Mouse (Mus musculus): ENCODE measurements around the gene Slc22a3.

Slc22a3 gene

DNA sequence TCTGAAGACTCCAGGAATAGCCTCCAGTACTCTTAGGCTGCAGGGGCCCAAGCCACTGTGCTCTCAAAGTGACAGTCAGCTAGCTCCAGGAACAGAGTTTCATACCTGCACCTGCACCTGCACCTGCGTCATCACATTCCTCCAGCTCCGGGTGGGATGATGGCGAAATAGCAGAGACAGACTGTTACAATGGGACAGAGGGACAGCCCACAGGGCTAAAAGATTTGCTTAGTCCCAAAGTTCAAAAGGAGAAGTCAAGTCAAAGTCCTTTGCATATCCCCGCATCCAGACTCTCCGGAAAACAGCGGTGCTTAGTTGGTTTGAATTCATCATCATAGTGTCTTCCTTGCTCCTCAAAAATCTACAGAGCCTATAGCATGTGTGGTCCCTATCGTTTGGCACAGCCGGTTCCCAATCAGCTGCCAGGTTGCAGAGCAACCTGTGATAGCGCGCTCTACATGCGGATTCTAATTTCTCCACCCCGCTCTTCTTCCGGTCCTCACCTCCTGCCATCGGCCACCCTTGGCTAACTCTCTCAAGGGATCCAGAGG lies at the start of gene Slc22a3:
Gene Slc22a3, minus strand, starts transcription at position 51 of the 551 bp plus-strand sequence.
- no peak for DNase-seq (ENCODE audit: low read depth, low spot score)

DNA sequence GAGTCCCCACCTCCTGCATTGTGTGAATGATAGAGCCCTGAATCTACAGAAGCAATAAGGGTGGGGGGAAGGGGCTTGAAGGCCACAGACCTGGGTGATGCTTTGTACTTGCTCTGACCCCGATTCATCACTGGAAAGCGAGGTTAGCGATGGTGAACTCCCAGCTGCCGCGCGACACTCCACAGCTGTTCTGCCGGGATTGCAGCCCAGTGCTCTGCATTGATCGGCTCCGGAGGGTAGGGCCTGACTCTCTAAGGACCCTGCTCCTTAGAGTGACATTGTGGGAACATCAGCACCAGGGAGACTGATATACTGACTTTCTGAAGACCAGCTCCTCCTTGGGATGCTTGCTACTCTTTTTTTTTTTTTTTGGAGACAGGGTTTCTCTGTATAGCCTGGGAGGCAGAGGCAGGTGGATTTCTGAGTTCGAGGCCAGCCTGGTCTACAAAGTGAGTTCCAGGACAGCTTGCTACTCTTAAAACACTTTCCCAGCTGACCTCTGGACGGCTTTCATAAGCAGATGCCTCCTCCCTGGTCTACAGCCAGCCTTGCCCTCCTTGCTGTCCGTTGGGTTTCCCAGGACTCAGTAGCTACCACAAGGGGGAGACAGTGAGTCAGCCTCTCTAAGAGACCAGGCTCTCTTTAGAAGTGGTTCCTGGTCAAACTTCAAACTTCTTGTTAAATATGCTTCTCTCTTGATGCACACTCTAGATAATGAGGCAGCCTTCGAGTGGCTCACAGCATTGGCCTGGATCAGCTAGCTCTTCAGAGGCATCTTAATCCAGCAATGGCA lies 27.0 kb upstream of the Slc22a3 start:
- DNase-seq (ENCODE audit: low read depth, low spot score) = peak; percentile 87

DNA sequence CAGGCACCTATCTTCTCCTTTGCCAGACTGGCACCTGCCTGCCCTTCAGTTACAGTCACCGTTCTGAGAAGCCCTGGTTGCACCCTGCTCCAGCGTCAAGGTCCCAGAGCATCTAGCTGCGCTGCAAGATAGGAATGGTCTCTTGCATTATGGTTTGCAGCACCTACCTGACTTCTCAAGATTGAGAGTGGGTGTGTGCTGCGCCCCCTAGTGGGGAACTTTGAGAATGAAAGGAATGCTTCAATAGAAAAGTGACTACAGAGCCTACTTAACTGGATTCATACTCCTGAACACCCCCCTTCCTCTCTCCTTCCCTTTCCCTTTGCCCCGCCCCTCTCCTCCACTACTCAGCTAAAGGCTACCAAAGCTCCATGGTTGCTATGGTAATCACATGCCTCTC lies 24.6 kb upstream of the Slc22a3 start:
- DNase-seq (ENCODE audit: low read depth, low spot score) = peak; percentile 70

DNA sequence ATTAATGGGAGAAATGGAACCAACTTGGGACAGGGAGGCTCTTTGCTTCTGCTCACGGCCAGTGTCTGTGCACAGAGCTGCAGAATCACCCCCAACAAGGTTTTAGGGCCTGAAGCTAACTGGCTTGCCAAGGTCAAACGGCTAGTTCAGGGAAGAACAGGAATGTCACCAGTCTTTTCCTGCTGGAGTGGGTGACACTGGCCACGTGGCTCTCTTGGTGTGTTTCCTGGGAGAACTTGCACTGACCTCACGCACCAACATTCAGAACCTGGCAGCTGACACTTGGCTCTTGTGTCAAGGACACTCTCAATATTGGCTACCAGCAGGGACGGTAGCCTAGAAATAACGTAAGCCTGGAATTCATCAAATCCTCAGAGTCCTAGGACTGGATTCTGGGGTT lies 22.6 kb upstream of the Slc22a3 start:
- no peak for DNase-seq (ENCODE audit: low read depth, low spot score)

DNA sequence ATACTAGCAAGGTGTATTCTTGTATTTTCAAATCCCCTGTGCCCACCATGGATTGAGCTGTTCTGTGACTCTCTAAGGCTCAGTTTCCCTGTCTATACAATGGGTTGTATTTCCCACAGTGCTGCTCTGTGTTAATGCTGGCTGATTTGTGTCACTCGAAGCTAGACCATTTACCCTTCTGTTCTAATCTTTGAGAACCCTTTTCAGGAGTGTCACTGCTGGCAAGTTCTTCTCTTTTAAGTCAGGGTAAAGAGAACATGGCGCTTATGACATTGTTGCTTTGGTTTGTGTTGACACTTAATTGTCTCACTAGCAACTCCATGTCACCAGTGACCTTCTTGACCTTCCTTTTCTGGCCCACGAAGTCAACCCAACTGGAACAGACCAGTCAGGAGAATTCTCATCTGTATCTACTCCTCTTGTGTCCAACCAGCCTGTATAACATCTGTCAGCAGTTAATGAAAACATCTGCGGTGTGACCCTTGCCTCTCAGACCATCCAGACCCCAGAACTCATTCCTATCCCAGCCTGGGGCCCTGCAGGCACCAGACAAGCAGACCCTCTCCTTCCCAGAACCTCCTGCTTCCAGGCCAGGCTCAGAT lies 22.0 kb upstream of the Slc22a3 start:
- no peak for DNase-seq (ENCODE audit: low read depth, low spot score)

DNA sequence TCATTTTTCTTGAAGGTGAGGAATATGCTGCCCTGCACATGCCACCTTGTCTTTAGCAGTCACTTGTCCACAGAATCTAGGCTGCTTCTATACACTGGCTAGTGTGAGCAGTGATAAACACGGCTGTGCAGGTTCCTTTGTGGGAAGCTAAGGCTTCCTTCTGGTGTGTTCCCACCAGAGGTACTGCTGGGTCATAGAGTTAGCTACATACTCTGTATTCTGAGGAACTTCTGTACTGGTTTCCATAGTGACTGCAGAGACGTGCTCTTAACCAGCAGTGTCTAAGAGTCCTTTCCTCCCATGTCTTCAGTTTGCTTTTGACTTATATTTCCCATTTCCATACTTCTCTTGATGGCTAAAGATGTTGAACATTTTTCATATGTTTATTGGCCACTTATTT lies 11.6 kb upstream of the Slc22a3 start:
- no peak for DNase-seq (ENCODE audit: low read depth, low spot score)

DNA sequence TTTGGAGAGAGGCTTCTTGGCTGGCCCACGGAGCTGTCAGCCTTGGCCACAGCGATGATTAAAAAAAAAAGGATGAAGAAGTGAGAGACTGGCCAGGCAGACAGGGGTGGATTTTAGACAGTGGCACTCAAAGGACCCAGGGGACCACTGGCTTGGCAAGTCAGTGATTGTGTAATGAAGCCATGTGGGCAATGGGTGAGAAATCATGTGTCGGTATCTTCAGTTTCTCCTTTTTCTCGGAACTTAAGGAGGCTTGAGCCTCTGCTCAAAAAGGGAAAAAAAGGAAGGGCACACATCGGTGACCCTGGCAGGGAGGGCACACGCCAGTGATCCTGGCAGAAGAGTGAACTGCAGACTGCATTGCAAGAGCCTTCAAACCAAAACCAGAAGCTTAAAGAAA lies 10.7 kb upstream of the Slc22a3 start:
- no peak for DNase-seq (ENCODE audit: low read depth, low spot score)

DNA sequence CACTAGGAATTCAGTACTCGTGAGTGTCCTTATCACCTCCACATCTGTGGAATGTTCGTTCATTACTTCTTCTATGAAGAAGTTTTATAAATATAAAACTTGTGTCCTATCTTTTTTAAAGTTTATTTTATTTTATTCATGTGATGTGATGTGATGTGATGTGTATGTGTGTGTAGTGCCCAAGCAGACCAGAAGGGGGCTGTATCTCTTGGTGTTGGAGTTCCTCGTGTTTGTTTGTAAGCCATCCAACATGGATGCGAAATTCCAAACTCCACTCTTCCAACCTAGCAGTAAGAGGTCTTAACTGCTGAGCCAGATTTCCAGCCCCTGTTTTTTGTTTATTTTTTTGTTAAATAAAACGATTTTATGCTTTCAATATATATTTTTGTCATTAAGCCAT lies 6.5 kb upstream of the Slc22a3 start:
- DNase-seq (ENCODE audit: low read depth, low spot score) = no peak

DNA sequence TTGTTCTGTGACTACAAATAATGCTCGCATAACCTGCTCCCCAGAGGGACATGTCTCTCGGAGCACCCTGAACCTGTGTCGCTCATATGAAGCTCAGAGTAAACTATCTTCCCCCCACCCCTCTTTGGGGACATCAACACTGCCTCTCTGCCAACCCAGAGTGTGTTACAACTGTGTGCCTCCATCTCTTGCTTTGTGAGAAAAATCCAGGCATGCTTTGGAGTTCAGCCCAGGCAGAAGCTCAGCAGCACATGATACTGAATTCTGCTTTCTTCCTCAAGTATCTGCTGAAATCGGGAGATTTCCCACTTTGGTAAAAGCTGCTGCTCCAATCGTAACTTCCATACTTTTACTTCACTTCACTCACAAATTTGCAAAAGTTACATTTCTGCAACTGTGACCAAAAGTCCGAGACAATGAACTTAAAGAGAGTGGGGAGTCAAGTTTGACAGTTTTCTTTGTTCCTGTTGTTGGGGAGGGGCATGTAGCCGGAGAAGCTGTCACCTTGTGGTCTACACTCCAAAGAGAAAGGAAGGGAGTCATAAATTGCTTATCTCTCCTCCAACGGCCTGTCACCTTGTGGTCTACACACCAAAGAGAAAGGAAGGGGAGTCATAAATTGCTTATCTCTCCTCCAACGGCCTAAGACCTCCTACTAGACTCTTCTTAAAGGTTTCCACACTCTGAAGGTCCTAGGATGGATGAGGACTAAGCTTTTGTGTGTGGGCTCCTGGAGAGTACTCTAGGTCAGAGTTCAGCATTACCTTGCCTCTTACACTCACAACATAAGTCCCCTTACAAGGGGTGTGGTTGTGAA lies 5.8 kb upstream of the Slc22a3 start:
- DNase-seq (ENCODE audit: low read depth, low spot score) = no peak

DNA sequence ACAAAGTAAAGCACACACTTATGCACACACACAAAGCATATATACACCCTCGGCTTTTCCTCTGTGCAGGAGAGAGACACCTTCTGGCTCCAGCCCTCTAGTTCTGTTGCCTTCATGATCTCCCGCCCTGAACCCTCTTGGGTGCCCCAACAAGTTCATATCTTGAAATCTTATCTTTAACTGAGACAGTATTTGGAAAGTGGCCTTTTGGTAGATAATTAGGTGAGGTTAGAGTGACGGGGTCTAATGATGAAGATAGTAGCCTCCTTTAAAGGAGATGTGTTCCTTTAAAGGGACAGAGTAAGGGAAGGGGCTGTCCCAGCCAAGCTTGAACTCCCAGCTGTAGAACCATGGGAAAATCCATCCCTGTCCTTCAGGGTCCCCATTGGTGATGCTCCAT lies 3.7 kb upstream of the Slc22a3 start:
- DNase-seq (ENCODE audit: low read depth, low spot score) = no peak

DNA sequence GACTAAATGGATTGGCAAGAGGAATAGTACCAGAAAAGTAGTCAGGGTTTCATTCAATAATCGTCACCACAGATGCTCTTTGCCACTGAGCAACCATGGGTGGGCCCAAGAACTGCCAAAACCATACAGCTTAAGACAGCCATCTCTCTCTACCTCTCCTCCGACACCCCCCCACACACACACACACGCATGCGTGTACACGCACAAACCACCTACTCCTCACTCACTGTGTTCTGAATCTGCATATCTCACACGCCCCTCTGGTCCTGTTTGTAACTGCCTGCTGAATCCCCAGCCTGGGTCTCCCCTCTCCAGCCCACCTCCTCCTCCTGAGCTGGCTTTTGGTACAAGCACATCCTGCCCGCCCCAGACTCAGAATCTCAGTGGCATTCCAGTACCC lies 872 bp upstream of the Slc22a3 start:
- no peak for DNase-seq (ENCODE audit: low read depth, low spot score)

DNA sequence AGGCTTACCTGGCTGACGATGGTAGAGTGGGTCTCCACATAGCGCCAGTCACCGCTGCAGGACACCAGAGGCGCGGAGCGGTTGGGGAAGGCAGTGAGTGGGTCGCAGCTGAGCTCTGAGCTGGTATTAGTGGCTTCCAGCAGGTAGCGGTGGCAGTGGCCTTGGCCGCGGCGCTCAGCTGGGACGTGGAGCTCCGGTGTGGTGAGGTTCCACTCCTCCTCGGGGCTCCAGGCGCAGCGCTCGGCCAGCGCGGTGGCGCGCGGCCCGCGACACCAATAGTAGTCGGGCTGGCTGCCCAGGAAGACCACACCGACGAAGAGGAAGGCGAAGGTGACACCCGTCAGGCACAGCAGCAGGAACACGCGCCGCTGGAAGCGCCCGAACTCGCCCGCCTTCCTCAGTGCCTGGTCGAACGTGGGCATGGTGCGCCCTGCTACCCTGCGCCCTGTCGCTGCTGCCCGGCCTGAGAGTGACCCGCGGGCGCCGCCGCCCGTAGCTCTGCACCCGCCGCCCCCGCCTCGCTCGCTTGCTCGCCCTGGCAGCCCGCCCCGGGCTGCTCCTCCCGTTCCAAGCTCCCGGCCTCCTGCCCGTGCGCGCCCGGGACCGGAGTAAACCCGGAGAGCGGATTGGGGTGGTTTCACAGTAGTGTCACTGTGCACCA lies 471 bp downstream of the Slc22a3 start:
- no peak for DNase-seq (ENCODE audit: low read depth, low spot score)

DNA sequence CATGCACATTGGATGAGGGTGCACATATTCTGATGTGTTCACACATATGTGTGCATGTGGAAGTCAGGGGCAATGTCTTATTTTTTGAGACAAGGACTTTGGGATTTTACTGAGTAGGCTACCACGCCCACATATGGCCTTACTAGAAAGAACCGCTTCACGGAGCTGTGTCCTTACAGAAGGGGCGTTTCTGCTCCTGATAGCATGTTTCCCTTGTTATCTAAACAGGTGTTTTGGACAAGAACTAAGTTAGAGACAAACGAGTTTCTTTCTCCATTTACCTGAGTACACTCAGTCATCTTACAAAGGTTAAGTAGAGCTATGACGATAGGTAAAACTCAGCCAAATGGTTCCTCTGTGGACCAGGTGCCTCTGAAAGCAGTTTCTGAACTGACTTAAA lies 1.8 kb downstream of the Slc22a3 start:
- DNase-seq (ENCODE audit: low read depth, low spot score) = no peak

DNA sequence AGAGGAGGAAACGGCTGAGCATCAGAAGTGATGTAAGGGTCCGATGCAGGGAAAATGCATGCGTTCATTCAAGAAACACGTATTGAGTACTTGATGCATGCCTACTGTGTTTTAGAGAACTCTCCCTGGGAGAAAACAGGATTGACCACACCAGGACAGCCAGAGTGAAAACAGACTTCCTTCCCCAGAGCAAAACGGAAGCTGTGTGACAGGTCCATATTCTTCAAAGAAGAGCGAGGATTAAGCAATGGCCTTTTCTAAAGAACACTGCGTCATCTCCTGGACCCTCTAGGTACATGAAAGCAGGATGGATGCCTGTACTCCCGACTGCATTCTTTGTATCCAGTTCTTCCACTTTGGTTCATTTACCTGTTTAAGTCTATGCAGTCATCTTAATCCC lies 8.1 kb downstream of the Slc22a3 start:
- no peak for DNase-seq (ENCODE audit: low read depth, low spot score)

DNA sequence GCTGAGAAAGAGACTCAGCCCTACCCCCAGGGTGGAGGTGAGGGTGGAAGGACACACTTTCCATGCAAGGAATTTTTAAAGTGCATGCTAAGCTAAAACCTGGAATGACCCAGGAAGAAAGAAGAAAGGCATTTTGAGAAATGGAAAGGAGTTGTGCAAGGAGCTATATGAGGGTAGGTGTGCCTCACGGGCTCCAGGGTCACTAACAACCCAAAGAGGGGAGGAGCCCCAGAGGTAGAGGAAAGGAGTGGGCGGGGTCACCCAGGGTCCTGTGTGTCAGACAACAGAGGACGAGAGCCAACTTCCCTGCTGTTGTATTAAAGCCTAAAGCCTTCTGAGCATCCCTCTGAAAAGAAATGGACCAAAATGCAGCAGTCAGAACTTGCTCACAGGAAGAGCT lies 11.9 kb downstream of the Slc22a3 start:
- no peak for DNase-seq (ENCODE audit: low read depth, low spot score)

DNA sequence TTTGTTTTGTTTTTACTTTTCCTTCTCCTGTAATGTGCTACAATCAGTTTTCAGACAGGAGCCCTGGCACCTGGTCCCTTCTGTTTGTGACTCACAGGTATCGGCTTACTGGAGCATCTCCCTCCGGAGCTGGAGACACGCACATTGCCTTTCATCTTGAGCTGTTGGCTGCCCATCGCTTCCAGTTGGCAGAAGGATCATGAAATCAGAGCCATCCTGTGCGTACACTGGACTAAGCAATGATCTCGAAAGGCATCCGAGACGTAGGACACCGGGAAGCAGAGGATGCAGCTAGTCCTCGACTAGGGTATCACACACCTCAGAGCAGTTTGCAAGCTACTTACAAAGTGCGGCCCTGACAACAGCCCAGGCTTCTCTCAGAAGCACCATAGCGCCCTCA lies 15.9 kb downstream of the Slc22a3 start:
- no peak for DNase-seq (ENCODE audit: low read depth, low spot score)

DNA sequence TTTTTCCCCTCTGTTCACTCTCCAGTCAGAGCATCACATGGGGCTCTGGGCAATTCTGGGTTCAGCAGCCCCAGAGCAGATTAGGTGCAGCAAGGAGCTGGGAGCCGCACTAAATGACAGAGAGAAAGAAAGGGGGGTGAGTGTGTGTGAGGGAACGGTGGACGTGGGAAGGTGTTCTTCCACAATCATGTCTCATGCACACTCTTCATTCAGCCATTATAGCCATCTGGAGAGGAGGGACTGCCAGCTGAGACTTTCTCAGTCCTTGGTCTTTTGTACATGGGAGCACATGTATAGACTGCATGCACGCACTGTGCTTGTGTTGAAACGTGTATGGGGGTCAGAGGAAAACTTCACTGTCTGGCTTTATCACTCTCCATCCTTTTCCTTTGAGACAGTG lies 17.6 kb downstream of the Slc22a3 start:
- peak; percentile 47 for DNase-seq (ENCODE audit: low read depth, low spot score)

DNA sequence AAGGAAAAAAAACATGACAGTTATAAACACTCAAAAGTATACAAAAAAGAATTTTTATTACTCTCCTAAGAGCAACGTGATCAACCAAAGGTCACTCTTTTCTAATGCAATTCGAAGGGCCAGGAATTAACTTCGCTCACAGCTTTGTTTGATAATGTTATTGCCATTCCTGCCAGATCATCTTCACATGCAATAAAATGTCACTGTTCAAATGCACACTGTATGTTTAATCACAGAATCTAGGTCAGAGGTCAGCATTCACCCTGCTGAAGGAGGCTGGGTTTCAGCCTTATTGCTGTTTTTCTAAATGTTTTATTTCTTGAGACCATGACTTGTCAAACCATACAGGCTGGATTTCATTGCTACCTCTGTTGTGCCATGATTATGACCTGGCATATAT lies 21.8 kb downstream of the Slc22a3 start:
- DNase-seq (ENCODE audit: low read depth, low spot score) = no peak

DNA sequence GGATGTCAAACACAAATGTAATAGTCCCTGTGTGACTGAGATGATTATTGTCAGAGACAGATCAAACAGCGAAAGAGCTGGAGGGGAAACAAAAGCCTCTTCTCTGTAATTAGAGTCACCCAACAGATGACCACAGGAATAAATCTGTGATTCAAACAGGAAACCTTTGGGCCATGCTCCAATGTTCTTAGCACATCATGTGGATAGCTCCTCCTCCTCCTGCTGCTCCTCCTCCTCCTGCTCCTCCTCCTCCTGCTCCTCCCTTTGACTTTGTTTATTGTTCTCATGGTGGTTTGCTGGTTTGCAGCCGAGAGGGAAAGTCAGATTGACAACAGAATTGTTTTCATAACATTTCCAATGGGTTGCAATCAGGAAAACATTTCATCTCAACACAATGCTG lies 28.1 kb downstream of the Slc22a3 start:
- DNase-seq (ENCODE audit: low read depth, low spot score) = peak; percentile 68

DNA sequence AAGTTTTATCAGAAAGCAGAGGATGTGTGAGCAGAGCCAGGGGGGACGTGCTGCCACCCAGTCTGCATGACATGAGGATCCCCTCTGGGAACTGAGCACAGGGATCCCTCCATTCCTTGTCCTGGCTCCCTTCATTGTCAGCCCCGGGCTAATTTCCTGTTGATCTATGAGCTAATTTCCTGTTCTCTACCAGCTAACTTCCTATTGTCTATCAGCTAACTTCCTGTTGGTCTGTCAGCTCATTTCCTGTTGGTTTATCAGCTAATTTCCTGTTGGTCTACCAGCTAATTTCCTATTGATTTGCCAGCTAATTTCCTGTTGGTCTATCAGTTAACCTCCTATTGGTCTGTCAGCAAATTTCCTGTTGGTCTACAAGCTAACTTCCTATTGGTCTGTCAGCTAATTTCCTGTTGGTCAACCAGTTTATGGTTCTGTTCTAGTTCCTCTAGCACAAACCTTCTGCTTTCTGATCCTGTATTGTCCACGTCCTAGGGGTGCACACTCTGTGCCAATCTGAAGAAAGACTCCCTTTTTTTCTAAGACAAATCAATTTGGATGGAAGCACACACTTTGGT lies 32.9 kb downstream of the Slc22a3 start:
- no peak for DNase-seq (ENCODE audit: low read depth, low spot score)

DNA sequence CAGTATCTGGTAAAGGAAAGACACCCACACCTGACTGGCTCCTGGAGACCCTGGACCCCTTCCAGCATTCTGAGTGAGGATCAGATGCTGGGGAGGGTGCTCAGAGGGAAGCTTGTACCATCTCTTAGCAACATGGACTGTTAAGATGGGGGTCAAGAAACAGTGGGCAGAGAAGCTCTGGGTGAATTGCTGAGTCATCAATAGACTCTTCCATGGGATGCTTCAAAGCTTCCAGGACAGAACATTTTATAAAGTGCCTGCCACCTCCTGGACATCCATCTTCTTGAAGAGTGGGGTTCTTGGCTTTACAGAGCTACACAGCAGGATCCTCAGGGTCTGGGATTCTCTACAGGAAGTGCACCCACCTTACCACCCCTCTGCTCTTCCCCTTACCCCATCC lies 35.0 kb downstream of the Slc22a3 start:
- DNase-seq (ENCODE audit: low read depth, low spot score) = no peak

DNA sequence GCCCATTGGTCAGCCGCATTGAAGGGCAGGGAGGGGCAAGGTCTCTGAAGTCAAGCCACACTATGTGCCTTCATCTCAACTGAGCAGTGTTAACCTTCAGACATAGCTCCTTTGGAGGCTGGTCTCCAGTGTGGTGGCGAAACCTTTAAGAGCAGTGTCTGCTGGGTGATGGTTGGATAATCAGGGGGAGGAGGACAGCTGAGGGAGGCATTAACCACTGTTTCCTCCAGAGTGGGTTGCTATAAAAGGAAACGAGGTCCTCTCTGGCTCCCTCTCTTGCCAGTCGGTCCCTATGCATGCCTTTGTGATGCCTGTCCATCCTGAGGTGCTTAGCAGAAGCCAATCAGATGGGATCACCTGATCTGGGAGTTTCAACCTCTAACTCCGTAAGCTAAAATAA lies 38.8 kb downstream of the Slc22a3 start:
- no peak for DNase-seq (ENCODE audit: low read depth, low spot score)

Measured in brain, adult 2 months (tissue).